Mouse (Mus musculus) gastrocnemius, adult 18-20 months (tissue): ENCODE results near the gene Uckl1. TPM values are rescaled to one million over a fixed set of nuclear protein-coding genes. Genes with fewer than 3 reads are reported as not detected.

Experiments used
- DNase-seq: peaks from one replicate; pipeline ENCODE4 v3.0.0; 2021; ENCODE audit warnings: low spot score
- total RNA-seq, 2 experiments: library from RNA; stranded (reverse); gene quantifications; 2 replicates each; pipeline ENCODE4 v1.2.3; 2021

Uckl1 gene
- total RNA-seq, 2 experiments from 2014 or later, result 23.2 to 23.4 TPM

DNA sequence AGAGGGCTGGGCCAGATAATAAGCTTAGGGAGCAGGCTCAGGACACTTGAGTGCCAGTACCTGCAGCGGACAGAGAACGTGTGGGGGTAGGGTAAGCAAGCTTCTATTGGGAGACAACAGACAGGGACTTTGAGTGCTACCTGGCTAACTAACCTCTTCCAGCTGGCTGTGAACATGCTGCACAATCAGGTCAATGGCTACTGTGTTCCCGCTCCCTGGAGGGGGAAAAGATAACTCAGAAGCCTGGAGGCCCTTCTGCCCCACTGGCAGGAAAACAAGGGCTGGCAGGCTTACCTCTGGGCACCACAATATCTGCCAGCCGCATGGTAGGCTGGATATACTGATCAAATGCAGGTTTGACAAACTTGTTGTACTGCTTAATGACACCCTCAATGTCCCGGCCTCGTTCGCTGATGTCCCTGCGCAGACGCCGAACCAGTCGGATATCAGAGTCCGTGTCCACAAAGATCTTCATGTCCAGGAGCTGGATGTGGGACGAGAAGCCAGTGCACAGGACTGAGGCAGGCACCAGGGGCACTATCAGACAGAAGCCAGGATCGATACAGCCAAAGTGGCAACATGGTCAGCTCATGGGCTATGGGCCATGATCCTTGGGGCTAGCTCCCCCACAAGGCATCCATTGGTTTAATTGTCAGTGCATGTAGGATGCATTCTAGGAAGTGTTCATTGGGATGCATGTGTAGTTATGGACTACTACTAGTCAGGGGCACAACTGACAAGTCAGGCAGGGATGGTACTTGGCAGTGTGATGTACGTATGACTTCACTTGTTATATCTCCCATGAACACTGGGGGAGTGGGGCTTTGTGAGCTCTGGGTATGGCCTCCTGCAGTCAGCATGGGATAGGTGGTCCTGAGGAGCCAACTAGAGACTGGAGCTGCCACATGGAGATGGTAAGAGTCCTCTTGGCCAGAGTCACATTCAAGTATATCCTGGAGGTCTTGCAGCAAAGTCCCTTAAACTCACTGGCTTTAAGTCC lies 11.5 kb downstream of the Uckl1 start:
- DNase-seq, result no peak

- DNase-seq, result no peak
These were observed 12.6 kb downstream of the Uckl1 start for GRCm38 (mm10) chr2:181571941-181572670.

DNA sequence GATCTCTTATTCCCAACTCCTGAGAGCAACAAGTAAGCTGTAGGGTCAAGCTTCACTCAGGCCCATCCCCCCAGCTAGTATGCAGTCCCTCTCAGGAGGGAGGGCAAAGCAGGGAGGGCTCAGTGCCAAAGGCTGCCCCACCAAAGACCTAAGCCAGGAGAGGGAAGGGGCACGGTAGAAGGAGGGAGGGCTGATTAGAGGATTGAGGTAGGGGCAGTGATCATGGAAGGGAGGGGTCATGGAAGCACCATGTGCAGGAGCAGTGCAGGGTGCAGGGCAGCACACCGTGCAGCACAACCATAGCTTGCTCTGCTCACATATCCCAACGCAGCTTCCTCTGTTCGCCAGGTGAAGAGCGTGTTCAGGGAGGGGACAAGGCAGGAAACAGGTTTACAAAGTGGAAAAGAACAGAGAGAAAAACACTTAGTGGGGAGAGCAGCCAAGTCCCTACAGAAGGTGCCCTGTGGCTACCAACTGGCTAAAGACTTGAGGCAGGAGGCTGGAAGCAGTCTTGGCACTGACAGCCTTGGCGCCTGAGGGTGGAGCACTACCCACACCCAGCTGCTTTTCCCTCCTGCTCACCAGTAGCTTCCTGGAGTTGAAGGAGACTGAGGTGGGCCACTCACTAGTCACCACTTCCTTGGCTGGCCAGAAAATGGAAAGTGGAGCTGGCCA lies 13.6 kb downstream of the Uckl1 start:
- DNase-seq, result no peak

GRCm38 (mm10) chr2:181570375-181570774 lies 14.3 kb downstream of the Uckl1 start:
- no peak for DNase-seq

DNA sequence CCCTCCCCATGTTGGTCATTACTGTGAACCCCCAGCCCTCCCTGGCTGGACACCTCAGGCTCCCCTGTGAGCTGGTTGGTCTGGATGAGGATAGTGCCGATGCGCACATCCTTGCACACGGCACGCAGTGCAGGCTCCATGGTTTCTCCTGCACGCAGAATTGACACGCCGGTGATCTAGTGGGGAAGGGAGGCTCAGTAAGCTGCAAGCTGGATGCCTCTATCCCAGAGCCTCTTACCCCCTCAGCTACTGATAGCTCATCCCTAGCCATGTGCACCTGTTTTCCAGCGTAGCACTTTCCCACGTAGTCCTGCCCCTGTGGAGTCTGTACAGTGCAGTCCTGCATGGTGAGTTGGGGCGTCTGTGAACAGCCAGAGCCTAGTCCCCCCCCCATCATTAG lies 14.8 kb downstream of the Uckl1 start:
- no peak for DNase-seq

DNA sequence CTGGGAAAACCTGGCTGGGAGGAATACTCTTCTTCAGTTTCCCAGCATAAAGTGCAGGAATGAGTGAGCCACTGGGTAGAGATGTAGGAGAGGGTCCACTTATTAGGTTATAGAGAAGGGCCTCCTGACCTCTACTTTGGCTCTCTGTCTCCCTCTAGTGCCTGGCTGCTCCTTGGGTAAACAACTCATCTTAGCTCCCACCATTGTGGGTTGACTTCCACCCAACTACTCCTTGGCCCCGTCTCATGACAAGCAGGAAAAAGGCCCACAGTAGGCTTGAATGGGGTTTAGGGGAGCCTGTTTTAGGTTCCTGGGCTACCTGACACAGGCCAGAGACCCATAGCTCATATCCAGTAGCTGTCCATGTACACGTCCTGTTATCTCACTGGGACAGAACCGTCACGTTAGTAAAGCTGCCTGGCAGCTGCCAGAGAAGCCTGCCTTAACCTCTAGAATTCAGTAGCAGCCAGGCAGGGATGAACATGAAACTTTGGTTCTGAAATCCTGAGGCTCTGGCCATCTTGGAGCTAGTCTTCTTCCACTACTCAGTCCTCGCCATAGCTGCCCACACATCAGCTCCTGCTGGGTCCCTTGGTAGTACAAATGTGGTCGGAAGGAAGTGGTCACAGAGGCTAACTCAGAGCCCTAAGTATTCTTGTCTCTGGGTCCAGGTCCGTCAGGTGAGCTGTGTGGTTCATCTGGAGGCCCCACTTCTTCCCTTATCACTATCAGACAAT lies 16.3 kb downstream of the Uckl1 start:
- DNase-seq, result peak; percentile 58

DNA sequence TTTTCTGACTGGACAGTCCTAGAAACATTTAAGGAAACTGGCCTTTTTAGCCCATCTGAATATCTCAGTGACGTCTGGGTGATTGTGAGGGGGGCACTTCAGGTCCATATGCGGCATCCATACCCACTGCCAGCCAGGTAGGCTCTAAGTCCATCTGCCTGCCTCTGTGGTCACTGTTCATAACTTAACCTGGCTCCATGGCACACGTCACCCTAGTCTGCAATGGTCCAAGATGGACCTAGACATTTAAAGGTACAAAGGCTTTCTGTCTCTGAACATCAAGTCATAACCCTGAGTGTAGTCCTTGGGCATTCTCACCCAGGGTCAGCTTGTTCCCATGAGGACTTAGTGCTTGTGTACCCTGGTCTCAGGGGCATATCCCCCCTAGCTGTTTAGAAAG lies 17.4 kb downstream of the Uckl1 start:
- DNase-seq, result no peak

DNA sequence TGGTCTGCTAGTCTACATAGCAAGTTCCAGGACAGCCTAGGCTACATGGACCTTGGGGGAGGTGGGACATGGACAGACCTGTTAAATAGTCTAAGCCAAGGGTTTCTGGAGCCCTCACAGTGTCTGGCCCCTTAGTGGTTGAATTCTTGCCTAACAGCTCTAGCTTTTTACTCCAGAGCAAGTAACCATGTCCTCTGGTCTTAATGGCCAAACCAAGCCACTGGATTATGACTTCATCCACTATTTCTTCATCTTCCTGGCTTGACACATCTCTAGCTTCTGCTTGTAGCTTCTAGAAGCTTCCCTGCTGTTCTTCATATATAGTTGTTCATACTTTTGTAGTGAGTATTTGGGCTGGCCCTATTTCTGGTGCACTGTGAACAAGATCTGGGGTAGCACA lies 30.9 kb downstream of the Uckl1 start:
- no peak for DNase-seq

- peak; percentile 39 for DNase-seq
These were observed 34.5 kb downstream of the Uckl1 start for GRCm38 (mm10) chr2:181550233-181550632.

- DNase-seq, result no peak
These were observed 36.0 kb downstream of the Uckl1 start for GRCm38 (mm10) chr2:181548682-181549081.

GRCm38 (mm10) chr2:181548227-181548626 lies 36.5 kb downstream of the Uckl1 start:
- no peak for DNase-seq

DNA sequence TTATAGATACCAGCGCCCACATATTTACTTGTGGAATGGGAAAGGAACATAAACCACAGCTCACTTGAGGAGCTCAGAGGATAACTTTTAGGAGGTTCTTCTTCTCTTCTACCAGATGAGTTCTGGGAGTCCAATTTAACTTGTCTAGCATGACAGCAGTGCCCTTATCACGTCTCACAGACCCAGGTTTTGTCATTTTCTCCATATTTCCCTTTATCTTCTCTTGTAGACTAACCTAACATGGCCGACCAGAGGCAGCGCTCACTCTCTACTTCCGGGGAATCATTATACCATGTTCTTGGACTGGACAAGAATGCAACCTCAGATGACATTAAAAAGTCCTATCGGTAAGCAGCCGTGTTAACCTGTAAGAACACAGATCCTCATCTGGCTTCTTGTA lies 38.5 kb downstream of the Uckl1 start:
- DNase-seq, result no peak

- DNase-seq, result no peak
These were observed 42.8 kb downstream of the Uckl1 start for GRCm38 (mm10) chr2:181541761-181542380.

- DNase-seq, result peak; percentile 35
These were observed 47.1 kb downstream of the Uckl1 start for GRCm38 (mm10) chr2:181537444-181538047.

GRCm38 (mm10) chr2:181536410-181536809 lies 48.3 kb downstream of the Uckl1 start:
- no peak for DNase-seq

GRCm38 (mm10) chr2:181532589-181532988 lies 52.1 kb downstream of the Uckl1 start:
- DNase-seq, result no peak

- no peak for DNase-seq
These were observed 55.6 kb downstream of the Uckl1 start for GRCm38 (mm10) chr2:181529076-181529475.

DNA sequence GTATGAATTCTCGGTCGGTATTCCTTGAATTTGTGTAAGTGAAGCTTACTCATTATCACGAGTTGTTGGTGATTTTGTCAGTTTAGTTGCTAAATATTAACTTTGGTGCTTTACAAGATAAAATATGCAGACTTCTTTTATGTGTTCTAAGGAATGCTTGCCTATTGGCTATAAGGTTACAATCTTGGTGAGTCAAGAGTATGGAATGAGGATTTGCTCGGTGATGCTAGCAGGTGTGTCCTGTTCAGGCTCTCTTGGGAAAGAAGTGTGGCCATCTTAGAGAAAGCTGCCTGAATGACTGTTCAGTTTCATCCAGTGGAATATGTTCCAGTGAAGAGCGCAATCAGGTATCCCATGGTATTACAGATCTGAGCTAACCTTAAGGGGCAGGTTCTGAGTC lies 59.2 kb downstream of the Uckl1 start:
- no peak for DNase-seq

DNA sequence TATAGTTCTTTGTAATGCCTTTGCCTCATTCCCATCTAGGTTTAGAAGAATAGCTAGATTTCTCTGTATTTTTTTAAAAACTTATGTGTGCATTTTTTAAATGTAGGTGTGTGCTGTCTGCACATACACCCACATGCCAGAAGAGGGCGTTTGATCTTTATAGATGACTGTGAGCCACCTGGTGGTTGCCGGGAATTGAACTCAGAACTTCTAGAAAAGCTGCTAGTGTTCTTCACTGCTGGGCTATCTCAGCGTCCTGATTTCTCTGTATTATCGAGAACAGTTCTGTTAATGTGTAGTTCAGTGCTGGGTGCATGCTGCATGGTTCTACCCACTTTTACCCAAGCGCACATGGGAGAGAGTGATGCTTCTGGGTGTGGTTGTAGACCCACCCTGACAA lies 61.9 kb downstream of the Uckl1 start:
- no peak for DNase-seq

DNA sequence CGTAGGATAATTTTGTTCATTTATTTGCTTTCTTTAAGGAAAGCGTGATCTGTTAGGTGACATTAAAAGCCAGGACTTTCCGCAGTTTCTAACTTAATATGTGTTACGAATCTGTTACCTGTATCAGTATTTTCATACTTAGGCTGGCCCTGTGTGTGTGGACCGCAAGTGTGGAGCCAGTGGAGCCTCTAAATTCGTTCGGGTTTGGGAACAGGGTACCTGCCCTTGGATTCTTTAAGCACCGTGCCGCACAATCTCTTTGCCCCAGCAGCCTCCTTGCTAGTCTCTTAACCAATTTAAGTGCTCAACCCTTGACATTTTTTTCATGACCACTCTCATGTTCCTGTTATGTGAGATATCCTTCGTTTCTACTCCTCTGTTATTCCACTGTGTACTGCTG lies 63.2 kb downstream of the Uckl1 start:
- DNase-seq, result no peak

- no peak for DNase-seq
These were observed 63.8 kb downstream of the Uckl1 start for GRCm38 (mm10) chr2:181520936-181521227.
